Mouse (Mus musculus) thymus, adult 2 months (tissue): ENCODE results near the gene Dync1i1. TPM values are rescaled to one million over a fixed set of nuclear protein-coding genes. Genes with fewer than 3 reads are reported as not detected.

Source experiments
- DNase-seq: peaks from one replicate; pipeline ENCODE4 v3.0.0; 2021
- H3K27ac ChIP-seq: fragments of 200-500 bp; 2 replicates; pipeline ENCODE4 v1.5.1; 2012; ENCODE audit warnings: low read length, control low read depth; ENCODE audit not compliant: control insufficient read depth, insufficient read depth
- H3K27me3 ChIP-seq: fragments of 200-500 bp; 2 replicates; pipeline ENCODE4 v1.6.1; 2012; ENCODE audit warnings: mild to moderate bottlenecking, low read length, moderate library complexity, mixed read lengths; ENCODE audit not compliant: control insufficient read depth, insufficient read depth
- H3K36me3 ChIP-seq: fragments of 200-500 bp; 2 replicates; pipeline ENCODE4 v1.6.1; 2012; ENCODE audit warnings: mild to moderate bottlenecking, low read length, moderate library complexity; ENCODE audit not compliant: control insufficient read depth, insufficient read depth
- H3K4me1 ChIP-seq: fragments of 200-500 bp; replicated peaks from 2 replicates; pipeline ENCODE4 v1.6.1; 2012; ENCODE audit warnings: low read length; ENCODE audit not compliant: control insufficient read depth, insufficient read depth
- H3K4me3 ChIP-seq: fragments of 200-500 bp; 2 replicates; pipeline ENCODE4 v1.5.1; 2012; ENCODE audit warnings: mild to moderate bottlenecking, low read length, control low read depth, moderate library complexity; ENCODE audit not compliant: control insufficient read depth, insufficient read depth
- CTCF ChIP-seq: fragments of 200-500 bp; IDR thresholded peaks from 2 replicates; pipeline ENCODE4 v1.5.1; 2012; ENCODE audit warnings: mild to moderate bottlenecking, control low read depth, low read length, moderate library complexity, borderline replicate concordance; ENCODE audit not compliant: control insufficient read depth, poor library complexity, insufficient read depth; ENCODE audit errors: extremely low read depth
- POLR2A ChIP-seq: fragments of 200-500 bp; IDR thresholded peaks from 2 replicates; pipeline ENCODE4 v1.6.1; 2012; ENCODE audit warnings: mild to moderate bottlenecking, low read length, control low read depth, moderate library complexity; ENCODE audit not compliant: control insufficient read depth, poor library complexity, insufficient read depth; ENCODE audit errors: extremely low read depth
- WGBS: fragments of 180-500 bp; shearing (Covaris S2); methylation state at CpG from one replicate; pipeline ENCODE4 v1.1.7; 2018; 5-methylcytosine and 5-hydroxymethylcytosine counted together
- polyA plus RNA-seq: library from polyadenylated mRNA; depleted of rRNA; stranded (reverse); fragments of >200 nt; gene quantifications from 2 replicates; pipeline ENCODE4 v1.2.3, GENCODE M21; 2012

Gene Dync1i1
- polyA plus RNA-seq, 1 experiment, result 10.1 TPM

DNA sequence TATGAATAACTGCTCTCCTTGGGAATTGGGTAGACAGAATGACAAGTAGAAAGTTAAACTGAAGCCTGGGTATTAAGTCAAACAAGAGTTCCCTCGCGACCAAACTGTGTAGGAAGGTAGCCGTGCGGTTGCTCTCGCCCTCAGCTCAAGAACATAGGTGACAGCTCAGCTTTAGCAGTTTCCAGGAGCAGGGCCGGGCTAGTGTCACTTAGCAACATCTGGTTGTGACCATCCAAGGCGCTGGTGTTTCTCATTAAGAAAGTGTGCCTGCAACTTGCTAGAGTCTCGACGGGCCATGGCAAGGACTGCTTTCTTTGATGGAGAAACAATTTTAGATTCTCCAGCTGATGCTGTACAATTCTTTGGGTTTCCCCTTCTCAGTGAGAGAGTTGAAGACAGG lies 291.5 kb downstream of the Dync1i1 start:
- no peaks in the 10 kb centered on the region for H3K36me3 ChIP-seq
- H3K4me1 ChIP-seq, result no peaks in the 10 kb centered on the region
- TF ChIP-seq POLR2A, result no peak
- no peak for TF ChIP-seq CTCF
- no peak overlapping the region for H3K27ac ChIP-seq
- DNase-seq, result no peak
- no peak overlapping the region for H3K4me3 ChIP-seq
- no peaks in the 10 kb centered on the region for H3K27me3 ChIP-seq
- WGBS, result 91% methylated on average over 9 of the region's 9 CpGs

DNA sequence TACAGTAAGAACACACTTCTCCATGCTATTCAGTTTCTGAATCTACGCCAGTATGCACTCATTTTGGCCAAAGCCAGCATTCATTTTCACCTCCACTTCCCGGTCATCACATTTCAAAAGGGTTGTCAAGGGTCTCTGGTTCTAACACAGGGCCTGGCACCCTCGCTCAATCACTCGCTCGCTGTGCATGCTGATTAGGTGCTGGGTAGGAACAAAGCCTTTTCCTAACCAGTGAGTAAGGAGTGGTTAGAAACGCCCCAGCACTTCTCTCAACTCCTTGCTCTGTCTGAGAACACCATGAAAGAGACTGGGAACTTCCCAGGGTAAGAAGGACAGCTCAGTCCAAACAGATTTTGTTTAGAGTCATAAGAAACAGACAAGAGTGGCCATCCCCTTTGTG lies 298.5 kb downstream of the Dync1i1 start:
- TF ChIP-seq POLR2A (no peak), CTCF (no peak)
- Histone ChIP-seq H3K36me3 (no peaks in the 10 kb centered on the region), H3K4me3 (no peak overlapping the region), H3K4me1 (no peaks in the 10 kb centered on the region), H3K27me3 (no peaks in the 10 kb centered on the region), H3K27ac (no peak overlapping the region)
- DNase-seq, result no peak
- WGBS, result 75% methylated on average over 6 of the region's 6 CpGs

DNA sequence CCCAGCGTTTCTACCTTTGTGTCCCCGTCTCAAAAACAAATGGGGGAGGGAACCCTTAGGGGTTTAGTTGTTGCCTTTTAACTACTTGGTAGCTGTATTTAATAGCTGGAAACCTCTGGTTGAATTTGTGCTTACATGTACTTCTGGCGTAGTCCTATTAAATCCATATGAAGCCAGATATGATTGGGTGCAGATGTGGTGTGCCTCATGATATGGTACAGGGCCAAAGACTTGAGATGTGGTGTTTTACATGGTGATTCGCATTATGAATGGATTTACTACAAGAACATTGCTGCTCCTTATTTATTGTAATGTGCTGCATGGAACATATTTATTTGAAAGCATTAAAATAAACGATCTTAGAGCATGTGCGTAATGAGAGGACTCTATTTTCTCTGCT lies 302.2 kb downstream of the Dync1i1 start:
- H3K4me3 ChIP-seq, result no peak overlapping the region
- DNase-seq, result no peak
- no peaks in the 10 kb centered on the region for H3K27me3 ChIP-seq
- no peaks in the 10 kb centered on the region for H3K4me1 ChIP-seq
- H3K36me3 ChIP-seq, result no peaks in the 10 kb centered on the region
- WGBS, result 97% methylated on average over 6 of the region's 6 CpGs
- no peak overlapping the region for H3K27ac ChIP-seq
- no peak for TF ChIP-seq POLR2A
- TF ChIP-seq CTCF, result no peak

DNA sequence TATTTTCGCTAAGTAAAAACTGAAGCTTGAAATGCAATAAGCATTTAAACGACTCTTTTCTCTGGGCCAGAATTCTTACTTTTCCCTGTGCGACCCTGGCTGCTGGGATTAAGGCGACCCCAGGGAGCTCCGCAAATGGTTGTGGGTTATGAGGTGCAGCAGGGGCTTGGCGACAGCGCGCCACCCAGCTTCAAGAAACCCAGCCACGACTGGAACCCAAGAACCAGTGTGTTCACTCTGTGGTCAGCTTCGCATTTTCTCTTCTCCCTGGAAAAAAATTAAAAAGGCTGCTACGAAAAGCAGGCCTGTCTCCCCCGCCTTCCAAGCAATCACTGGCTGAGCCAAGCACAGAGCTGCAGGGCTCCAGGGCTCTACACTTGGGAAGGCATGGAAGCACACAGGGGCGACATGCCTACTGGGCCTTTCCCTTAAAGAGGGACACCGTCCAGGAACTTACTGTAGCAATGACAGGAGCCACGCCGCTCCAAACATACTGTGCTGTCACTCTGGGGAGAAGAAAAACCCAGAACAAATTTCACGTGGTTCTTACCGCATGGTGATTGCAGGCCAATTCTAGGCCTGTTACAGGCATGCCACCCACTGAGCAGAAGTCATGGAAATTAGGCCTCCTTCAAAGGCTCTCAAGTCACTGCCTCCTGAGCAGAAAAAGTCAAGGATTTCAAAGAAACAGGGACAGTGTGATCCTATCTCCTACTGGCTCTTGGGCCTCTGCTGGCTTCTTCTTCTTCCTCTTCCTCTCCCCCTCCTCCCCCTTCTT lies 313.5 kb downstream of the Dync1i1 start:
- Histone ChIP-seq H3K36me3 (no peaks in the 10 kb centered on the region), H3K4me1 (no peaks in the 10 kb centered on the region), H3K27ac (no peak overlapping the region), H3K4me3 (no peak overlapping the region), H3K27me3 (no peaks in the 10 kb centered on the region)
- WGBS, result 89% methylated on average over 18 of the region's 18 CpGs
- DNase-seq, result no peak
- TF ChIP-seq POLR2A, result no peak
- TF ChIP-seq CTCF, result no peak

DNA sequence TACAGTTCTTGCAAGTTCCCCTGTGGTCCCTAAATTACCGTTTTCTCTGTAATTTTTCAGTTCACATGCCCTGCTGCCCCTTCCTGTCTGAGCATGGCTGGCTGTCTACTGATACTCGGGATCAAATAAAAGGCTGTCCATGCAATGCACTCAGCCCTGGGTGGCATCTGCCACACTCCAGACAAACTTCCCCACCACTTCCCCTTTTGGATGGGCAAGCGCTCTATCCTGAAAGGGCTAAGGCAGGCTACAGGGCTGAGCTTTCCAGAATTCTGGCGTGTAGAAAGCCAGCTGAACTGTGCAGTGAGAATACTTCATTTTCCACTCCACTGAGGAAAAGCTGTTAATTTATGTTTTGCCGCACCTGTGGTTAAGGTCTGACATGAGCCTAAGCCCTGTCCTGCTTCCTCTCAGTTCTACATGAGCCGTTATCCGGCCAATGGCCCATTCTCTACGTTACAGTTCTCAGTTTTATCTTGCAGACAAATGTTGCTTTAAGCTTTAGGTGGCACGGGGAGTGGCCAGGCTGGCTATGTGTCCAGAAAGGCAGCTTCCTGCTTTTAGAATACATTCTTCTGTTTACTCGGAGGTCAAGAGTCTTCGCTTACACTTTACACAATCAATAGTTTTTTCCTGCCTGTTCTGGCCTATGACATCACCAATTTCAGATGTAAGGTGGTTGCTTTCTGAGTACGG lies 321.4 kb downstream of the Dync1i1 start:
- Histone ChIP-seq H3K27me3 (no peaks in the 10 kb centered on the region), H3K4me1 (no peaks in the 10 kb centered on the region), H3K27ac (no peak overlapping the region), H3K36me3 (no peaks in the 10 kb centered on the region), H3K4me3 (no peak overlapping the region)
- WGBS, result 59% methylated on average over 12 of the region's 12 CpGs
- DNase-seq, result no peak
- no peak for TF ChIP-seq POLR2A
- TF ChIP-seq CTCF, result no peak

DNA sequence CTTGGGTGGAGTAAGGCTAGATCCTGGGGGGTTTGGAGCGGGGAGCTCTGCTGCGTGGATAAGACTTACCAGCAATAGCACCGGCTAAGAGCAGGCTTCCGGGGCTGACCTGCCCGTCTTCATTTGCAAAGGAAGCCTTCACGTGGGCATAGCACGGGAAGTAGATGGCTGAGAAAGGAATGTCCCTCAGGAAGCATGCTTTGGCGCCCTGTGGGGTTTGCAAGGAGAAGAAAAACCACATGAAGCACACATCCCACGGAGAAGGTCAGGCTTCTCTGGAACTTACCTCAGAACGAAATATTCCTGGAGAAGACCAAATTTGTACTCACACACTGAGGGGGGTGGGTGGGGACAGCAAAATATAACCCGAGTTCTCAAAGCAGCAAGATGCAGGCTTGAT lies 327.3 kb downstream of the Dync1i1 start:
- Histone ChIP-seq H3K27ac (no peak overlapping the region), H3K36me3 (no peaks in the 10 kb centered on the region), H3K27me3 (no peaks in the 10 kb centered on the region), H3K4me1 (no peaks in the 10 kb centered on the region), H3K4me3 (no peak overlapping the region)
- no peak for DNase-seq
- whole genome bisulfite sequencing, result 86% methylated on average over 11 of the region's 11 CpGs
- TF ChIP-seq CTCF (no peak), POLR2A (no peak)

DNA sequence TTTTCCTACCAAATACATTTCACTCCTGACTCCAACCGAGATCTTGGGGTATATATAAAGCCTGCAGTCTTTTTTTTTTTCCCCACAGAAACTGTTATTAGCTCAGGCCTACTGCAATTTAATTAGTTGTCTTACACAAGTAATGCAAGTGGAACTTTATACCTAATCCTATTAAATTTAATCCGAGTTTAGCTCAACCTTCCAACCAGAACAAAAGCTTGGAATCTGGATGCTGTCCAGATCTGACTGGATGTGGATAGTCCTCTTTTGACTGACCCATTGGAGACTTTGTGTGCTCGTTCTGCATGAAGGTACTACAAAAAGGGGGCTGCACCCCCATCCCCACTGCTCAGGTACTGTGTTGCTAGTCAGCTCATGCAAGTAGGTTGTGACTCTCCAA lies 328.5 kb downstream of the Dync1i1 start:
- Histone ChIP-seq H3K4me1 (no peaks in the 10 kb centered on the region), H3K27me3 (no peaks in the 10 kb centered on the region), H3K36me3 (no peaks in the 10 kb centered on the region), H3K27ac (no peak overlapping the region), H3K4me3 (no peak overlapping the region)
- 86% methylated on average over 3 of the region's 3 CpGs for WGBS
- TF ChIP-seq POLR2A, result no peak
- TF ChIP-seq CTCF, result no peak
- no peak for DNase-seq
